Mouse (Mus musculus): ENCODE measurements around the gene Borcs6. TPM values are rescaled to one million over a fixed set of nuclear protein-coding genes. Genes with fewer than 3 reads are reported as not detected.

The Borcs6 gene
- polyA plus RNA-seq, 1 experiment: not detected

DNA sequence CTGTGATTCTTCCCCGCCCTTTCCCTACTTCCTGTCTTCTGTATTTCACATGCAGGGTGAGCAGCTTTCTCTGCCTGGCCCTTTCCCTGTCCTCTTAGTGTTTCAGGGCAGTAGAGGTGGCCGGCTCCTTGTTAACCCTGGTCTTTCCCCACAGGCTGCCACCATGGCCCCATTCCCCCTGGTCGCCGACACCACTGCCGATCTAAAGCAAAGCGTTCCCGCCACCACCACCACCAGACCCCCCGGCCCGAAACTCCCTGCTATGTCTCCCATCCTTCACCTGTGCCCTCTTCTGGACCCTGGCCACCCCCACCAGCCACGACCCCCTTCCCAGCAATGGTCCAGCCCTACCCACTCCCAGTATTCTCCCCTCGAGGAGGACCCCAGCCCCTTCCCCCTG, 46.8 kb downstream of the Borcs6 start:
- WGBS: 87% methylated on average over 11 of the region's 11 CpGs
- no peak overlapping the region for H3K4me3 ChIP-seq (ENCODE audit: insufficient read depth, low read depth, low read length)

DNA sequence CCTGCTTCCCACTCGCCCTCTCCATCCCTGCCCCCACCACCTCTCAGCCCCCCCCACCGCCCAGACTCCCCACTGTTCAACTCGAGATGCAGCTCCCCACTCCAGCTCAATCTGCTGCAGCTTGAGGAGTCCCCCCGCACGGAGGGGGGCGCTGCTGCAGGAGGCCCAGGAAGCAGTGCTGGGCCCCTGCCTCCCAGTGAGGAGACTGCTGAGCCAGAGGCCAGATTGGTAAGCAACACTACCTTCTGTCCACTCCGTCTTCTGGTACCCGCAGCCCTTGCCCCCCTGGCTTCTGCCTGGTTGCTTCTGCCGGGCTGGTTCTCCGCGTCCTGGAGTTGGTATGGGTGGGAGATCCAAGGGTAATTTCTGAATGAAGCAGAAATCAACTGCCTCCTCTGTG, 47.3 kb downstream of the Borcs6 start:
- Histone ChIP-seq H3K4me3 (ENCODE audit: insufficient read depth, low read depth, low read length) (no peak overlapping the region), H3K4me1 (ENCODE audit: control insufficient read depth, insufficient read depth, low read length) (peaks cover 37% of the 10 kb centered on the region), H3K27ac (ENCODE audit: insufficient read depth, low read depth, low read length) (no peak overlapping the region)
- TF ChIP-seq POLR2A (IDR thresholded peaks at IDR 0.05; ENCODE audit: insufficient read depth, low read depth, low read length) (no peak), CTCF (IDR thresholded peaks at IDR 0.05; ENCODE audit: insufficient read depth, low read depth, low read length) (no peak)
- 80% methylated on average over 11 of the region's 11 CpGs for WGBS

More for the DNA sequence above, 46.8 kb downstream of the Borcs6 start:
- peaks cover 41% of the 10 kb centered on the region for H3K4me1 ChIP-seq (ENCODE audit: control insufficient read depth, insufficient read depth, low read length)
- no peak overlapping the region for H3K27ac ChIP-seq (ENCODE audit: insufficient read depth, low read depth, low read length)
- no peak for TF ChIP-seq POLR2A (IDR thresholded peaks at IDR 0.05; ENCODE audit: insufficient read depth, low read depth, low read length)
- TF ChIP-seq CTCF (IDR thresholded peaks at IDR 0.05; ENCODE audit: insufficient read depth, low read depth, low read length): no peak

DNA sequence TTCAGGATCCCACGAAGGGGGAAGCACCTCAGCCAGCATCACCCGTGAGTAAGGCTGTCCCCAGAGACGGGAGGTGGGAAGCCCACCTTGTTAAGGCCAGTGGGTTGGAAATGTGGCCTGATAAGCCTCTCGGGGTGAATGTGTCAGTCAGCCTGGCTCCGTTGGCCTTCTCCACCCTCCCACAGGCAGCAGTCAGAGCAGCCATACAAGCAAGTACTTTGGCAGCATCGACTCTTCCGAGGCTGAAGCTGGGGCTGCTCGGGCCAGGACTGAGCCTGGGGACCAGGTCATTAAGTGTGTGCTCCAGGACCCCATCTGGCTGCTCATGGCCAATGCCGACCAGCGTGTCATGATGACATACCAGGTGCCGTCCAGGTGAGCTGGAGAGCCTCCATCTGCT, 48.2 kb downstream of the Borcs6 start:
- no peak overlapping the region for H3K4me3 ChIP-seq (ENCODE audit: insufficient read depth, low read depth, low read length)
- H3K4me1 ChIP-seq (ENCODE audit: control insufficient read depth, insufficient read depth, low read length): peaks cover 29% of the 10 kb centered on the region
- WGBS: 89% methylated on average over 11 of the region's 11 CpGs
- no peak for TF ChIP-seq CTCF (IDR thresholded peaks at IDR 0.05; ENCODE audit: insufficient read depth, low read depth, low read length)
- no peak for TF ChIP-seq POLR2A (IDR thresholded peaks at IDR 0.05; ENCODE audit: insufficient read depth, low read depth, low read length)
- no peak overlapping the region for H3K27ac ChIP-seq (ENCODE audit: insufficient read depth, low read depth, low read length)

DNA sequence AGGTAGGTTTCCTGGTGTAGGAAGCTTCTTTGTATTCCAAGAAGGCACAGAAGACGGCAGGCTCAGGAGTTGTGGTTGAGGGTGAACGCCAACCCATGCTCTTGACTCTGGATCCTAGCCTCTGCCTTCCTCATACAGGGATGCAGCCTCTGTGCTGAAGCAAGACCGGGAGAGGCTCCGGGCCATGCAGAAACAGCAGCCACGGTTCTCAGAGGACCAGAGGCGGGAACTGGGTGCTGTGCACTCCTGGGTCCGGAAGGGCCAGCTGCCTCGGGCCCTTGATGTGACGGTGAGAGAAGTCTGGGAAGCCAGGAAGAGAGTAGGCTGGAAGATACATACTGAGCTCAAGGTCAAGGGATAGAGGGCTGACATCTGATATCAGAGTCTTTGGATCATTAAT, 48.7 kb downstream of the Borcs6 start:
- 91% methylated on average over 9 of the region's 9 CpGs for WGBS
- peaks cover 23% of the 10 kb centered on the region for H3K4me1 ChIP-seq (ENCODE audit: control insufficient read depth, insufficient read depth, low read length)
- H3K27ac ChIP-seq (ENCODE audit: insufficient read depth, low read depth, low read length): no peak overlapping the region
- no peak overlapping the region for H3K4me3 ChIP-seq (ENCODE audit: insufficient read depth, low read depth, low read length)
- TF ChIP-seq CTCF (IDR thresholded peaks at IDR 0.05; ENCODE audit: insufficient read depth, low read depth, low read length) (no peak), POLR2A (IDR thresholded peaks at IDR 0.05; ENCODE audit: insufficient read depth, low read depth, low read length) (no peak)

DNA sequence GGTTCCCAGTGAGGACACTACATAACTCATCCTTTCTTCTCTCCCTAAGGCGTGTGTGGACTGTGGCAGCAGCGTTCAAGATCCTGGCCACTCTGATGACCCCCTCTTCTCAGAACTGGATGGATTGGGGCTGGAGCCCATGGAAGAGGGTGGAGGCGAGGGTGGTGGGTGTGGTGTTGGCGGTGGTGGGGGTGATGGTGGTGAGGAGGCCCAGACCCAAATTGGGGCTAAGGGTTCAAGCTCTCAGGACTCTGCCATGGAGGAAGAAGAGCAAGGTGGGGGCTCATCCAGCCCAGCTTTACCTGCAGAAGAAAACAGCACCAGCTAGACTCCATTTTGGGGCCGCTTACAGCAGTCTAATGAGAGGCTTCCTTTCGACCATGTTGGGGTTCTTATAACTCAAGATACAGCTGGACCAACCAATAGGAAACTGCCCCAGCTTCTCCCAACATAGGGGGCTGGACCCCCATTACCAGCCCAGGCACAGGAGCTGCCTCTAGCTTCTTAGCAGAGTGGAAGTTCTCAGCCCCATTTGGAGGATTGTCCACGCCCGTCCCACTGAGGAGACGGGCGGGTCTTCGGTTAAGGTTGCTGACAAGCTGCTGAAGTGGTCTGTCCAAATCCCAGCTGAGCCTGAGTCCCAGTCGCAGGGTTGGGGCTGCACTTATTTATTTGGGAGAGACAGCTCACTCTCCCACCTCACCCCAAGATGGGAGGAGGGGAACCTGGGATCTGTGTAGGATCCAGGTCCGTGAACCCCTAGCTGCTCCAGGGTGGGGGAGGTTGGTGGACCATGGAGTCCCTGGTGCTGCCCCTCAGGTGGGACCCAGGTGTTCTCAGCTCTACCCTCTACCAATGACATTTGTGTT, 49.7 kb downstream of the Borcs6 start:
- 85% methylated on average over 13 of the region's 13 CpGs for WGBS
- Histone ChIP-seq H3K4me3 (ENCODE audit: insufficient read depth, low read depth, low read length) (no peak overlapping the region), H3K4me1 (ENCODE audit: control insufficient read depth, insufficient read depth, low read length) (peaks cover 13% of the 10 kb centered on the region), H3K27ac (ENCODE audit: insufficient read depth, low read depth, low read length) (no peak overlapping the region)
- TF ChIP-seq POLR2A (IDR thresholded peaks at IDR 0.05; ENCODE audit: insufficient read depth, low read depth, low read length) (no peak), CTCF (IDR thresholded peaks at IDR 0.05; ENCODE audit: insufficient read depth, low read depth, low read length) (no peak)

DNA sequence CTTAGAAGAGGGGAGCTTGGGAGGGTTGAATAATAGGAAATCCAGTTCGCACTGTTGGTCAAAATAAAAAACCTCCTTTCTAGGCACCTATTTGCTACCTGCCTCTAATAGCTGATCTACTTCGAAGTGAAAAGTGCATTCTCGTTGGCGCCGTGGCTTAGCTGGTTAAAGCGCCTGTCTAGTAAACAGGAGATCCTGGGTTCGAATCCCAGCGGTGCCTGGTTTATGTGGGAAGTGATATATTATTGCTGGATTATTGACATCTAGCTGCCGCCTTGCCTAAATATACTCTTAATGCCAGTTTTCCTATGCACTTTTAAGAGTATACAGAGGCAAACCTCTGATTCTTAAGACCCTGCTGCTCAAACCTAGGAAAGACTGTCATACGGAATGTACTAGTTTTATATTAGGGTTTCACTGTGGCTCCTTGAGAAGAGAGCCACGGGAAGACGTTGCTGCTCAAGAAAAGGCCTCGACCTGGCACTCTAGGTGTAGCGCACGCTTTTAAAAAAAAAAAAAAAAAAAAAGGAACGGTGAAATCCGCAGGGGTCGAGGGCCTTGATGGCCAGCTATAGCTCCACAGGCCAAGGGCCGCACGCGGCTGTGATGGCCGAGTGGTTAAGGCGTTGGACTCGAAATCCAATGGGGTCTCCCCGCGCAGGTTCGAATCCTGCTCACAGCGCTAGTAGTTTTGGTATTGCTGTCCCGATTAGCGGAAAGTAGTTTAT, 51.0 kb downstream of the Borcs6 start:
- Histone ChIP-seq H3K27ac (ENCODE audit: insufficient read depth, low read depth, low read length) (no peak overlapping the region), H3K4me1 (ENCODE audit: control insufficient read depth, insufficient read depth, low read length) (peaks cover 7% of the 10 kb centered on the region), H3K4me3 (ENCODE audit: insufficient read depth, low read depth, low read length) (peak overlapping the region; percentile 38)
- TF ChIP-seq CTCF (IDR thresholded peaks at IDR 0.05; ENCODE audit: insufficient read depth, low read depth, low read length): no peak
- no peak for TF ChIP-seq POLR2A (IDR thresholded peaks at IDR 0.05; ENCODE audit: insufficient read depth, low read depth, low read length)
- WGBS: 3% methylated on average over 30 of the region's 30 CpGs

Other genes starting within 250 kb of the Borcs6 start
- not detected in 2 replicates for gene Ndel1, start 187.9 kb upstream of the Borcs6 start, polyA plus RNA-seq (2012; ENCODE audit: insufficient read depth, insufficient read length, low replicate concordance, missing spikeins)
- gene Rnf222, start 171.2 kb upstream of the Borcs6 start, polyA plus RNA-seq (2012; ENCODE audit: insufficient read depth, insufficient read length, low replicate concordance, missing spikeins): not detected in 2 replicates
- 1,027 and 1,979 TPM in 2 replicates for gene Rpl26, start 158.1 kb upstream of the Borcs6 start, polyA plus RNA-seq (2012; ENCODE audit: insufficient read depth, insufficient read length, low replicate concordance, missing spikeins)
- gene Odf4, start 132.6 kb upstream of the Borcs6 start, polyA plus RNA-seq (2012; ENCODE audit: insufficient read depth, insufficient read length, low replicate concordance, missing spikeins): not detected in 2 replicates
- not detected in 2 replicates for gene Arhgef15, start 102.2 kb upstream of the Borcs6 start, polyA plus RNA-seq (2012; ENCODE audit: insufficient read depth, insufficient read length, low replicate concordance, missing spikeins)
- gene Slc25a35, start 91.6 kb upstream of the Borcs6 start, polyA plus RNA-seq (2012; ENCODE audit: insufficient read depth, insufficient read length, low replicate concordance, missing spikeins): not detected in 2 replicates
- gene Rangrf, start 84.5 kb upstream of the Borcs6 start, polyA plus RNA-seq (2012; ENCODE audit: insufficient read depth, insufficient read length, low replicate concordance, missing spikeins): not detected in 2 replicates
- gene Pfas, start 51.3 kb upstream of the Borcs6 start, polyA plus RNA-seq (2012; ENCODE audit: insufficient read depth, insufficient read length, low replicate concordance, missing spikeins): not detected in 2 replicates
- gene Ctc1, start 43.8 kb upstream of the Borcs6 start, polyA plus RNA-seq (2012; ENCODE audit: insufficient read depth, insufficient read length, low replicate concordance, missing spikeins): not detected in 2 replicates
- not detected in 2 replicates for gene Aurkb, start 14.1 kb upstream of the Borcs6 start, polyA plus RNA-seq (2012; ENCODE audit: insufficient read depth, insufficient read length, low replicate concordance, missing spikeins)
- gene Tmem107, start 11.1 kb downstream of the Borcs6 start, polyA plus RNA-seq (2012; ENCODE audit: insufficient read depth, insufficient read length, low replicate concordance, missing spikeins): not detected in 2 replicates
- gene Vamp2, start 28.8 kb downstream of the Borcs6 start, polyA plus RNA-seq (2012; ENCODE audit: insufficient read depth, insufficient read length, low replicate concordance, missing spikeins): 348 and 768 TPM in 2 replicates
- gene Per1, start 35.5 kb downstream of the Borcs6 start, polyA plus RNA-seq (2012; ENCODE audit: insufficient read depth, insufficient read length, low replicate concordance, missing spikeins): not detected in 2 replicates
- gene Hes7, start 60.7 kb downstream of the Borcs6 start, polyA plus RNA-seq (2012; ENCODE audit: insufficient read depth, insufficient read length, low replicate concordance, missing spikeins): not detected in 2 replicates
- gene 9130213A22Rik, start 62.9 kb downstream of the Borcs6 start, polyA plus RNA-seq (2012; ENCODE audit: insufficient read depth, insufficient read length, low replicate concordance, missing spikeins): not detected in 2 replicates
- gene Aloxe3, start 66.2 kb downstream of the Borcs6 start, polyA plus RNA-seq (2012; ENCODE audit: insufficient read depth, insufficient read length, low replicate concordance, missing spikeins): not detected in 2 replicates
- gene Alox12b, start 97.3 kb downstream of the Borcs6 start, polyA plus RNA-seq (2012; ENCODE audit: insufficient read depth, insufficient read length, low replicate concordance, missing spikeins): not detected in 2 replicates
- gene Alox8, start 138.1 kb downstream of the Borcs6 start, polyA plus RNA-seq (2012; ENCODE audit: insufficient read depth, insufficient read length, low replicate concordance, missing spikeins): not detected in 2 replicates
- gene Gucy2e, start 177.3 kb downstream of the Borcs6 start, polyA plus RNA-seq (2012; ENCODE audit: insufficient read depth, insufficient read length, low replicate concordance, missing spikeins): not detected in 2 replicates

Data from olfactory bulb, adult 2 months (tissue).